Mouse (Mus musculus): ENCODE data around the gene Cds1.
"Not testable (repeated sequence)": the region's sequence is repeated elsewhere in the genome, so short reads cannot be mapped to it uniquely, and the experiment has no call there.

The Cds1 gene

DNA sequence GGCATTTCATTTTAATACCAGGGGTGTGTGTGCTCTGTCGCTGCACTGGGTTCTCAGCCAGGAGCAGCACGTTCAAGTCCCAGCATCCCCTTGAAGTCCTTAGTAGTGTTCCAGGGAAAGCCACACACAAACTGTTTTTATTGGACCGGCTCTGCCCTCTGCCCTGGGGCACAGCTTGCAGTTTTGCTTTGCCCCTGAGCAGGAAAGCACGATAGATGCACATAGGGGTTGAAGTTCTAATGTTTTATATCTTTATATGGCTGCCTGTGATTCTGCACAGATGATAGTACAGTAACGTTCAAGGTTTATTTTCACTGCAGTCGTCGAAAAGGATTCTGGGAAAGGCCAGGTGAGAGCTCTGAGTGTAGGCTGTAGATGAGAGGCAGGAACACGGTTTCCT is 65.2 kb downstream of the Cds1 start:
- DNase-seq, result no peak

GRCm38 (mm10) chr5:101832042-101832441 is 67.1 kb downstream of the Cds1 start:
- DNase-seq, result no peak

- DNase-seq, result no peak
Measured at GRCm38 (mm10) chr5:101832991-101833390, 68.1 kb downstream of the Cds1 start.

DNA sequence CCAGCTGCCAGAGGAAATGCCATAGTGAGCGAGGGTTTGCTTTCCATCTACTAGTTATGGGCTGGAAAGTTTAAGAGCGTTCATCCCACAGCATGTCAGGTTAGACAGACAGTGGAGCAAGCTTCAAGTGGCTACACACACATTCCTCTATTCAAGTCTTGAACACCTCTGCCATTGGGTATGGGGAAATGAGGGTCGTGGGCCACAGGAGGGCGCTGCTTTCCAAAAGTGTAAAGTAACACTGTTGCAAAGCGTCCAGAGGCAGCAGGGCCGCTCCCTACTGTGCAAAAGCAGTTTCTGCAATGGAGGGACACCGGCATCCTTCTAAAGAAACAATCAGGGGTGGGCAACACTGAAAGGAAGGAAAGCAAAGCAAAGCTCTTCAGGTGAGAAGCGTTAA is 68.9 kb downstream of the Cds1 start:
- no peak for DNase-seq

DNA sequence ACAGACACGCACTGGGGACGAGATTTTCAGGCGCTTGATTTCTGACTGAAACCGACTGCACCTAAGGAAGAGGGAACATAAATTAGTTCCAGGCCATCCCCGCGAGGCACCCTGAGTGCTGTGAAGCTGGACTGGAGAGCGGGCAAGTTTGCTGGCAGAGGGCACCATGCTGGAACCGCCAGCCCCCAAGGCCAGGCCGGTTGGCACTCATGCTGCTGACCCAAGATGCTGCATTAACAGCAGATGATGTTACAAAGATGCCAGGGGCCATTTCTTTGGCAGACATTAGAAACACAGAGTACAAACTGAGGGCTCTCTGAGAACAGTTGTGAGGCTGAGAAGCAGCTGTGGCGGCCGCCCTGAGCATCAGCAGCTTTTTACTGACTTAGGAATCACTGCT is 71.3 kb downstream of the Cds1 start:
- DNase-seq, result peak in 1 of 2 experiments; percentile 40

- DNase-seq, result not testable (repeated sequence)
Measured at GRCm38 (mm10) chr5:101837605-101838004, 72.7 kb downstream of the Cds1 start.

- DNase-seq, result no peak
Measured at GRCm38 (mm10) chr5:101840476-101840875, 75.5 kb downstream of the Cds1 start.

GRCm38 (mm10) chr5:101845011-101845410 is 80.1 kb downstream of the Cds1 start:
- no peak for DNase-seq

- no peak for DNase-seq
Measured at GRCm38 (mm10) chr5:101845930-101846329, 81.0 kb downstream of the Cds1 start.

DNA sequence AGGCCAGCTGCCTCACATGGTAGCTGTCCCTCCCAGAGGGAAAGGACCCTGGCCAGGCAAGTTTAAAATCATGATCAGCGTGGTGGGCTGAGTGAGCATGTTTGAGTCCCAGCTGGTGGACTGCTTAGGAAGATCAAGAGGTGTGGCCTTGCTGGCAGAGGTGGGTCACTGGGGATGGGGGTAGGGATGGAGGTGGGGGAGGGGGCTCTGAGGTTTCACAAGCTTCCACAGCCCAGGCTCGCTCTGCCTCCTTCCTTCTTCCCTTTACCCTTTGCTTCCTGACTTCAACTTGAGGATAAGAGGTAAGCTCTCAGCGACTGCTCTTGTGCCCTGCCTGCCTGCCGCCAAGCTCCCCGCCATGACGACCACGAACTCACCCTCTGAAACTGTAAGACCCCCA is 82.4 kb downstream of the Cds1 start:
- no peak for DNase-seq

- DNase-seq, result no peak
Measured at GRCm38 (mm10) chr5:101847762-101848161, 82.8 kb downstream of the Cds1 start.

DNA sequence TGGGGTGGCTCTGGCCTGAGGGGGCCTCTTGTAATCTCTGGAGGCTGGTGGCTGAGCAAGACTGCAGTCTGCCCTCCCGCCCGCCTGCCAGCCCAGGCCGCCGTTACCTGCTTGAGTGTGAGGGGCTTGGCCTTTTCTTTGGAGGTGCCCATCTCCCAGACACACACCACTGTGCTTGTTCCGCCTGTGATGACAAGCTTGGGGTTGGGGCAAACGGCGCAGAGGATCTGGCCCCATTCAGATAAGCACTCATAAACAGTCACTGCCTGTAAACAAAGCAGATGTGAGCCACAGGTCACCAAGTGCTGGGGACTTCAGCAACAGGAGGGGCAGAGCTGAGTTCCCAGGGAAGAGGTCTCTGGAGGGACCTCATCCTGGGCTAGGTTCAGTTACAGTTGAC is 86.2 kb downstream of the Cds1 start:
- DNase-seq, result no peak

GRCm38 (mm10) chr5:101852116-101852680 is 87.3 kb downstream of the Cds1 start:
- DNase-seq, result no peak

DNA sequence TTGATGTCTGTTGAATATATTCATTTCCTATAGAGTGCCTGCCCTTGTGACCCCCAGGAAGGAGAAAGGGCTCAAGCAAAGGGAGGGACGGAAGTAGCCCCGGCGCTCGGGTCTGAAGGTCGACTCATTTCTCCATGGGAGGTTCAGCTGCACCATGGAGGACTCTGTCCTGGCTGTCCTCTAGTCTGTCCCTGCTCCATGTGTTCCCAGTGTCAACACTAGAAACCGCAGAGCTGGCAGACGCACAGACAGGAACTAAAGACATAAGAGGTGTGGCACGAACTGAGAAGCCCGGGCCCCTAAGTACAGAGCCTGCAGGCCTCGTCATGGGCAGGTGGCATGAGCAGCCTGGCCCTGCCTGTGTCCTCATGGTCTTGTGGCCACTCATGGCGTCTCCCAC is 89.2 kb downstream of the Cds1 start:
- DNase-seq, result no peak

GRCm38 (mm10) chr5:101854667-101855066 is 89.7 kb downstream of the Cds1 start:
- DNase-seq, result peak; percentile 36 to 50

DNA sequence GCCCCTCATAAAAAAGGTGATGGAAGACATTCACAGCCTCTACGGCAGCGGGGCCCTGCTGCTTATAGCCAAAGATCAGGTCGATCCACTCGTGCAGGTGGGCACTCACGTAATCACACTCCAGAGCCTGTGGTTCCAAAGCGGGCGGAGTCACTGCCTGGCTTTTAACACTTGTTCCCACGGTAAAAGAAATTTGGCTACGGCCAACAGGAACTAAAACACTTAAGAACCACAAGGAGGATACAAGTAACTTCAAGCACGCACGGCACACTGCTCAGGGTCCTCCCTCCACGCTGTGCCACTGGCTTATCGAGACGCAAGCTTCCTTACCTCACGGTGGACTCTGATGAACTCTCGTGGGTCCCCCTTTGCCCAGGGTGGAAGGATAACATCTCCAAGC is 90.5 kb downstream of the Cds1 start:
- DNase-seq, result no peak

DNA sequence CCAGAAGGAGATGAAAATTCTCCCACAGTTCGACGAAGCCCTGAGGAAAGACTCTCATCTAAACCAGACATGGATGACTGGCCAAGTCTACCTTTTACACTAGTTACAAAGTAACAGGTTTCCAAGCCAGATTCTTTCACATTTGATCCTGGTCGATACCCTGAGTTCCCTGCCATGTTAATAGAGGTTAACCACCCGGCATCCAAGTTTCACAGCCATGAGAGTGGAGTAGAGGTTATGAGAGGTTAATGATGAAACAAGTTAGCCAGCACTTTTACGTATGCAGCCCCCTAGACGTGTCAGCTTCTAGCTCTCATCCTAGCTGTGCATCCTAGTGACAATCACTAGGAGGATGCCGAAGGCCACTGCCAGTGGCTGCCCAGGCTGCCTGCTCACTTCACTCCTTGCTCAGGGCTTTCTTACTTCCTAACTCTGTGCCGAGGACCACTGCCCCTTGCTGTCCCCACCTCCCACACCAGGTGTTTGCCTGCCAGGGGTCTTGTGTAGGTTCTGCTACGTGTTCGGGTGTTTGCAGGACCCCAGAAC is 94.0 kb downstream of the Cds1 start:
- no peak for DNase-seq

- DNase-seq, result no peak
Measured at GRCm38 (mm10) chr5:101861786-101862571, 97.0 kb downstream of the Cds1 start.

DNA sequence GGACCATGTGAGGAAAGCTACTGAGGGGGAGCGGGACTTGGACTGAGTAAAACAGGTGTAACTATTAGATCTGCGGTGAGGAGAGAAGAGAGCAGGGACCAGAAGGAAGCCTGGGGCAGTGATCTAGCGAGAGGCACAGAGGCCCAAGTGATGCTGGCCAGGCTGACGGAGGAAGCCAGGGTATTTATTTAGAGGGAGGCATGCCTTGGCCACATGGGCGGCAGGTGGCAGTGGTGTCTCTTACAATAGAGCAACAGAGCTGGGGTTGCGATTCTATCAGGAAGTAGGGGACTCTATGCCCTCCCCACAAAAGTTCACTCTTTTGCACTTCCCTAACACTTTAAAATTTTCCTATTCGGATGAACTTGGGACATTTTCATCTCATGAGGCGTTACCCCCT is 97.7 kb downstream of the Cds1 start:
- no peak for DNase-seq

GRCm38 (mm10) chr5:101863946-101864345 is 99.0 kb downstream of the Cds1 start:
- DNase-seq, result no peak

DNA sequence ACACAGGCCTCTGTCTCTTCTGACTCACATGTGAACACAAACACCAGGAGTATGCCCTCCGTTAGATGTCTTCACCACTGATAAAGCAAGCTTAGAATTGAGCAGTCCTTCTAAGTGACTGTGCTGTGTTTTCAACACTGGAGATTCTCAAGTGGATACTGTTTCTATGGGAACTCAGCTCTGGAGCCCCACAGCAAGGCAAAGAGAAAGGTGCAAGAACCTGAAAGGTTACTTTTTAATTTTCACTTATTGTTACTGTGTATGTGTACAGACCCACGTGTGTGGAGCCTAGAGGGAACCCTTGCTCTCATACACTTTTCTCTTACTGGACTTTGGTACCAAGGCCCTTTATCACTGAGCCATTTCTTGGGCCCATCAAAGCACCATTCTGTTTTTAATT is 101.8 kb downstream of the Cds1 start:
- DNase-seq, result no peak

Data from cerebellum, postnatal 10 days (tissue).